9 mouse cellular contexts compared by ENCODE assay signal in the genomic region with DNA sequence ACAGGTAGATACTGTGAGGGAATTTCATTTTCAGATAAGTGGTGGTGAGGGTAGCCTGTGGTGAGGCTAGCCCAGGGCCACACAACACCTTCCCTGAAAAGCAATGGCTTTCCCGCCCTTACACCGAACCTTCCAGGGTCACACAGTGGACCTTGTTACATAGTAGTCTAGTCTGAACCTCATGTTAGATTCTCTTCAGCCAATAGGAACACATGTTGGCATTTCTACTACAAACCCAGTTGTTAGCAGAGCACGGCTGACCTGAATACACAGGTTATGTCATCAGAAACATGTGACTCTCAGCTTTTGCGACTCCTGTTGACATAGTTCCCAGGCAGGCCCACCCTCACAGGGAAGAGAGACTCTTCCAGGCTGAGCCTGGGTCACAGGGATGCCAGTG. TPM values are rescaled to one million over a fixed set of nuclear protein-coding genes. Genes with fewer than 3 reads are reported as not detected.
A peak's percentile ranks its signal among the peaks of the same experiment; 100 is the strongest.
DNase-seq lines count a peak whose midpoint lies in the region; ATAC-seq lines count a peak whose summit lies in the region.
"Had no signal": no experiment of that assay in that cellular context is flagged by ENCODE, and none has a peak within 500 bp of the region (broad histone marks: within the 10 kb centered on the region; RNA-seq: fewer than 3 reads in every experiment).

No protein-coding gene starts in this region.

- DNase-seq in kidney, postnatal 25 days = no peak
- no peak for DNase-seq in embryonic facial prominence, embryonic 14.5 days (ENCODE audit: low spot score)
- no peak for DNase-seq in forebrain, embryonic 14.5 days (ENCODE audit: low spot score)
- DNase-seq in liver, embryonic 13.5 days = no peak
- DNase-seq: cerebellum, adult 2 months had no signal

- no peaks in the 10 kb centered on the region for H3K27me3 ChIP-seq in kidney, embryonic 16.5 days (ENCODE audit: insufficient read depth, low read length)
- H3K27me3 ChIP-seq in embryonic facial prominence, embryonic 14.5 days (replicated peaks; ENCODE audit: control insufficient read depth, insufficient read depth, low read length) = no peaks in the 10 kb centered on the region
- no peaks in the 10 kb centered on the region for H3K27me3 ChIP-seq in forebrain, embryonic 14.5 days (replicated peaks; ENCODE audit: control insufficient read depth, insufficient read depth, low read length)
- H3K27me3 ChIP-seq in liver, embryonic 13.5 days = no peaks in the 10 kb centered on the region

- H3K4me1 ChIP-seq in kidney, embryonic 16.5 days (ENCODE audit: insufficient read depth, low read length) = peaks cover 52% of the 10 kb centered on the region
- H3K4me1 ChIP-seq in embryonic facial prominence, embryonic 14.5 days (ENCODE audit: control insufficient read depth, insufficient read depth, low read length) = peaks cover 30% of the 10 kb centered on the region
- peaks cover 11% of the 10 kb centered on the region for H3K4me1 ChIP-seq in forebrain, embryonic 14.5 days (ENCODE audit: control insufficient read depth, insufficient read depth, low read length)
- H3K4me1 ChIP-seq in liver, embryonic 13.5 days (replicated peaks) = peaks cover 26% of the 10 kb centered on the region

- no peak overlapping the region for H3K4me3 ChIP-seq in kidney, embryonic 16.5 days (ENCODE audit: low read length)
- no peak overlapping the region for H3K4me3 ChIP-seq in embryonic facial prominence, embryonic 14.5 days (ENCODE audit: low read depth, low read length)
- no peak overlapping the region for H3K4me3 ChIP-seq in forebrain, embryonic 14.5 days (ENCODE audit: low read depth, low read length)
- H3K4me3 ChIP-seq in liver, embryonic 13.5 days (replicated peaks) = no peak overlapping the region

- peaks cover 11% of the 10 kb centered on the region; the same call in 1 of the 2 replicates for H3K36me3 ChIP-seq in kidney, embryonic 16.5 days (ENCODE audit: insufficient read depth, low read length)
- peaks cover 10% of the 10 kb centered on the region; the same call in 1 of the 2 replicates for H3K36me3 ChIP-seq in embryonic facial prominence, embryonic 14.5 days (ENCODE audit: control insufficient read depth, insufficient read depth, low read length)
- no peaks in the 10 kb centered on the region for H3K36me3 ChIP-seq in forebrain, embryonic 14.5 days (ENCODE audit: control insufficient read depth, insufficient read depth, low read length)
- H3K36me3 ChIP-seq in liver, embryonic 13.5 days = no peaks in the 10 kb centered on the region
- H3K36me3 ChIP-seq: G1E had no signal

- H3K27ac ChIP-seq in kidney, embryonic 16.5 days (ENCODE audit: low read length) = peak overlapping the region; percentile 84
- peak overlapping the region; percentile 81 for H3K27ac ChIP-seq in embryonic facial prominence, embryonic 14.5 days (replicated peaks; ENCODE audit: low read depth, low read length)
- H3K27ac ChIP-seq in forebrain, embryonic 14.5 days (ENCODE audit: low read depth, low read length) = no peak overlapping the region
- H3K27ac ChIP-seq in liver, embryonic 13.5 days = peak overlapping the region; percentile 75

- H3K9me3 ChIP-seq in kidney, embryonic 16.5 days (ENCODE audit: low read length) = peaks cover 6% of the 10 kb centered on the region; the same call in 1 of the 2 replicates
- no peaks in the 10 kb centered on the region for H3K9me3 ChIP-seq in embryonic facial prominence, embryonic 14.5 days (ENCODE audit: control insufficient read depth, low read length)
- no peaks in the 10 kb centered on the region for H3K9me3 ChIP-seq in forebrain, embryonic 14.5 days (replicated peaks; ENCODE audit: control insufficient read depth, low read length)
- H3K9me3 ChIP-seq in liver, embryonic 13.5 days (replicated peaks) = no peaks in the 10 kb centered on the region

- 66% methylated on average over 4 of the region's 4 CpGs for WGBS in kidney, embryonic 16.5 days
- 71% methylated on average over 4 of the region's 4 CpGs for WGBS in embryonic facial prominence, embryonic 14.5 days
- WGBS in forebrain, embryonic 14.5 days = 85% methylated on average over 4 of the region's 4 CpGs
- 65% methylated on average over 4 of the region's 4 CpGs for WGBS in liver, embryonic 13.5 days (ENCODE audit: insufficient replicate concordance)

- ATAC-seq in kidney, embryonic 16.5 days (ENCODE audit: low FRiP score, low TSS enrichment) = 0 out of 2 replicates have a peak, but pooled peaks have one; percentile 16
- ATAC-seq in embryonic facial prominence, embryonic 14.5 days (ENCODE audit: low read depth) = no peak
- peak; percentile 11 for ATAC-seq in forebrain, embryonic 14.5 days
- peak; percentile 68 for ATAC-seq in liver, embryonic 13.5 days (ENCODE audit: low read depth)
- no peak for ATAC-seq in inflammation-experienced regulatory T-cells, adult 6 months
- ATAC-seq in erythroblast, adult 5-6 weeks (replicated peaks; ENCODE audit: low FRiP score, poor library complexity, severe bottlenecking) = no peak

- H3K4me2 ChIP-seq in kidney, embryonic 16.5 days (replicated peaks; ENCODE audit: low read depth, low read length) = no peak overlapping the region
- H3K4me2 ChIP-seq in embryonic facial prominence, embryonic 14.5 days (ENCODE audit: low read depth, low read length) = no peak overlapping the region
- no peak overlapping the region for H3K4me2 ChIP-seq in forebrain, embryonic 14.5 days (ENCODE audit: low read length)
- no peak overlapping the region for H3K4me2 ChIP-seq in liver, embryonic 13.5 days

- no peak overlapping the region for H3K9ac ChIP-seq in kidney, embryonic 16.5 days (replicated peaks; ENCODE audit: low read length)
- H3K9ac ChIP-seq in embryonic facial prominence, embryonic 14.5 days (ENCODE audit: low read depth, low read length) = no peak overlapping the region
- H3K9ac ChIP-seq in forebrain, embryonic 14.5 days (ENCODE audit: low read length) = no peak overlapping the region
- no peak overlapping the region for H3K9ac ChIP-seq in liver, embryonic 13.5 days

RNA-seq across cellular contexts. Expression of a gene that starts 33.9 kb away (rescaled TPM):
- 41.2 and 51.1 TPM in 2 replicates for polyA plus RNA-seq in kidney, embryonic 16.5 days (2015; fragmentation: Nextera tagmentation; extraction: Ambion mirVana)
- polyA plus RNA-seq in embryonic facial prominence, embryonic 14.5 days (2014; fragmentation: Nextera tagmentation; extraction: Ambion mirVana) = 17.6 and 22.7 TPM in 2 replicates
- 14.9 and 16.3 TPM in 2 replicates for polyA plus RNA-seq in forebrain, embryonic 14.5 days (2014; fragmentation: Nextera tagmentation; extraction: Ambion mirVana)
- 2.1 and 4.3 TPM in 2 replicates for polyA plus RNA-seq in liver, embryonic 13.5 days (2015; fragmentation: Nextera tagmentation; extraction: Ambion mirVana)
- under 1 TPM in 2 of 3 experiments, not detected in 1; 0.05 to 0.31 TPM for polyA plus RNA-seq in inflammation-experienced regulatory T-cells, adult 6 months (2017; shearing (Covaris generic))
- total RNA-seq in erythroblast, adult 5-6 weeks (2015; ENCODE audit: low replicate concordance) = not detected in 2 replicates
- not detected in 2 replicates for total RNA-seq in erythroblast, adult 5-6 weeks (2017; ENCODE audit: low replicate concordance)
- polyA plus RNA-seq: G1E had no signal

Comparison
In these comparisons a context has a peak if more than half of its experiments do, and no peak if none do; other contexts are left out.
1. ATAC-seq: peak in kidney, embryonic 16.5 days (single experiment), forebrain, embryonic 14.5 days (single experiment) and liver, embryonic 13.5 days (single experiment); none in embryonic facial prominence, embryonic 14.5 days (single experiment), inflammation-experienced regulatory T-cells, adult 6 months (single experiment) and erythroblast, adult 5-6 weeks (single experiment).